Mouse (Mus musculus) myocyte (in vitro differentiated cells): ENCODE measurements at regions not wholly inside any gene's neighbourhood (a gene's known extent, or its start where the extent isn't known, plus 50 kb on each side); places are given as distances from the start of the nearest gene placed in this dataset.

Experiments
- H3K27me3 ChIP-seq: one replicate; pipeline ENCODE4 v1.6.1; 2011; ENCODE audit not compliant: control insufficient read depth, insufficient read depth, insufficient read length
- H3K36me3 ChIP-seq: one replicate; pipeline ENCODE4 v1.6.1; 2011; ENCODE audit not compliant: control insufficient read depth, insufficient read depth
- H3K4me2 ChIP-seq: one replicate; pipeline ENCODE4 v1.6.1; 2011; ENCODE audit warnings: low read depth, control low read depth
- H3K4me3 ChIP-seq: one replicate; pipeline ENCODE4 v1.5.1; 2011; ENCODE audit warnings: mild to moderate bottlenecking, control low read depth, moderate library complexity
- H3K79me2 ChIP-seq: one replicate; pipeline ENCODE4 v1.6.1; 2011; ENCODE audit not compliant: control insufficient read depth, insufficient read depth
- H3ac ChIP-seq: one replicate; pipeline ENCODE4 v1.6.1; 2011; ENCODE audit not compliant: control insufficient read depth, insufficient read length
- CEBPB ChIP-seq: IDR thresholded peaks from 2 replicates; pipeline ENCODE4 v1.6.1; 2011; ENCODE audit warnings: mild to moderate bottlenecking, moderate library complexity; ENCODE audit not compliant: poor library complexity, insufficient read depth, severe bottlenecking
- E2F4 ChIP-seq: IDR thresholded peaks from one replicate; pipeline ENCODE4 v1.6.1; 2011; ENCODE audit warnings: mild to moderate bottlenecking, control low read depth, moderate library complexity; ENCODE audit not compliant: insufficient read depth
- MAX ChIP-seq: IDR thresholded peaks from one replicate; pipeline ENCODE4 v1.6.1; 2011; ENCODE audit warnings: low read depth, mild to moderate bottlenecking, control low read depth
- MYOD1 ChIP-seq, 3 experiments: IDR thresholded peaks; one replicate each; pipeline ENCODE4 v1.6.1; 2011; ENCODE audit warnings: control low read depth in 2 of 3, low read depth in 2 of 3, mild to moderate bottlenecking in 2 of 3, moderate library complexity in 1 of 3; ENCODE audit not compliant: insufficient read length in 2 of 3, control insufficient read depth in 1 of 3
- MYOG ChIP-seq, 3 experiments: IDR thresholded peaks; one replicate each; pipeline ENCODE4 v1.6.1; 2011; ENCODE audit warnings: control low read depth in 2 of 3, low read depth in 2 of 3, mild to moderate bottlenecking in 2 of 3; ENCODE audit not compliant: insufficient read length in 2 of 3, control insufficient read depth in 1 of 3, insufficient read depth in 1 of 3
- POLR2A ChIP-seq: IDR thresholded peaks from one replicate; pipeline ENCODE4 v1.6.1; 2011; ENCODE audit warnings: low read depth, mild to moderate bottlenecking, control low read depth, moderate library complexity; ENCODE audit not compliant: insufficient read length
- POLR2AphosphoS2 ChIP-seq: IDR thresholded peaks from one replicate; pipeline ENCODE4 v1.6.1; 2011; ENCODE audit warnings: low read depth, control low read depth; ENCODE audit not compliant: insufficient read length
- REST ChIP-seq: IDR thresholded peaks from one replicate; pipeline ENCODE4 v1.6.1; 2011; ENCODE audit warnings: mild to moderate bottlenecking, control low read depth, moderate library complexity; ENCODE audit not compliant: insufficient read depth, insufficient read length
- SRF ChIP-seq: IDR thresholded peaks from one replicate; pipeline ENCODE4 v1.6.1; 2011; ENCODE audit warnings: low read depth; ENCODE audit not compliant: control insufficient read depth, insufficient read length
- TCF12 ChIP-seq: IDR thresholded peaks from one replicate; pipeline ENCODE4 v1.6.1; 2011; ENCODE audit warnings: mild to moderate bottlenecking, control low read depth; ENCODE audit not compliant: poor library complexity, insufficient read depth, severe bottlenecking
- TCF3 ChIP-seq: IDR thresholded peaks from one replicate; pipeline ENCODE4 v1.6.1; 2011; ENCODE audit warnings: low read depth, control low read depth; ENCODE audit not compliant: insufficient read length
- USF1 ChIP-seq: IDR thresholded peaks from one replicate; pipeline ENCODE4 v1.6.1; 2011; ENCODE audit warnings: low read depth, mild to moderate bottlenecking, control low read depth, moderate library complexity

DNA sequence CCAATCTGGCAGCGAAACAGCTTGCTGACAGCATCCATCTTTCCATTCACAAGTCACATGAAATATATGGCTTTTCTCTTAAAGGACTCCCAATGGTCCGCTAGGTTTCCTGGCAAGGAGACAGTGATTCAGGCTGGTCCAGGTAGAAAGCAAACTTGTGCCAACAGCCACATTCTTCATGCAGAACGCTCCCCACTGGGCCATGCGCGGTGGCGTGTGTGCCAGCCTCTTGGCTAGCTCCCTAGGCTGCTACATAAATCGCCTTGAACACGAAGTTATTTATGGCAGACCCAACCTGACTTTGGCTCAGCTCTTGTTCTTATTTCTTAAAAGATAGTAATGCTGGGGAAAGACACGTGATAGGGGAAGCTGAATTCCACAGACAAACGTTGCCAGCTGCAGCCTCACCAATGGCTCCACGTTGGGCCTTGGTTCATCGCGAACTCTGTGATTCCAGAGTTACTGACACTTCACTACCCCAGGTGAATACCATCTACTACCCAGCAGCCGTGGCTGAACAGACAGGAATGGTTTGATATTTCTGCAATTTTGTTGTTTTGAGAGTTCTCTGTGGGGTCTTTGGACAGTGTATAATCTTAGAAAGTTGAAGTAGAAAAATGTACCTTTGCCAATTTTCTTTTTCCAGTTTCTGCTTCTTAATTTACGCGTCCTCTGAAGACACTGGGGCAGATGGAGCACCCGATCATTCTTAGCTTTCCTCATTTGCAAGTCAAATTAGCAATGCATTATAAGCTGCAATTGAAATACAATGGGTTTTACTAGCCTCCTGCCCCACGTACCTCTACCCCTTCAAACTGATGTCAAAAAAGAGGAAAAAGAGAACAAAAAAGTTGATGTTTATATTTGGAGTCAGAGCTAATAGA is 66.0 kb upstream of the Creb5 start:
- no peak for TF ChIP-seq TCF12
- no peak for TF ChIP-seq MYOG (IDR thresholded peaks at IDR 0.05; ENCODE audit: control insufficient read depth in 1 of 3, insufficient read depth in 1 of 3, insufficient read length in 2 of 3, low read depth in 2 of 3)
- H3K79me2 ChIP-seq: no peaks in the 10 kb centered on the region
- H3K4me3 ChIP-seq: no peak overlapping the region
- no peaks in the 10 kb centered on the region for H3K27me3 ChIP-seq
- no peak overlapping the region for H3K4me2 ChIP-seq
- H3K36me3 ChIP-seq: no peaks in the 10 kb centered on the region
- H3ac ChIP-seq: no peak overlapping the region

- Histone ChIP-seq H3ac (no peak overlapping the region), H3K36me3 (no peaks in the 10 kb centered on the region), H3K4me2 (no peak overlapping the region), H3K79me2 (no peaks in the 10 kb centered on the region), H3K27me3 (no peaks in the 10 kb centered on the region), H3K4me3 (no peak overlapping the region)
- TF ChIP-seq E2F4: no peak
- TF ChIP-seq POLR2A: no peak
- TF ChIP-seq POLR2AphosphoS2: no peak
- no peak for TF ChIP-seq REST
- TF ChIP-seq TCF12: no peak
- TF ChIP-seq SRF: no peak
These were observed 68.2 kb upstream of the Creb5 start for GRCm38 (mm10) chr6:53218871-53219286.

GRCm38 (mm10) chr6:53217234-53218015 is 69.6 kb upstream of the Creb5 start:
- Histone ChIP-seq H3K4me2 (no peak overlapping the region), H3K79me2 (no peaks in the 10 kb centered on the region), H3ac (no peak overlapping the region), H3K27me3 (no peaks in the 10 kb centered on the region), H3K4me3 (no peak overlapping the region), H3K36me3 (no peaks in the 10 kb centered on the region)
- TF ChIP-seq MYOG (IDR thresholded peaks at IDR 0.05; ENCODE audit: control insufficient read depth in 1 of 3, insufficient read depth in 1 of 3, insufficient read length in 2 of 3, low read depth in 2 of 3) (no peak), POLR2AphosphoS2 (no peak), MAX (no peak), SRF (no peak), CEBPB (no peak), E2F4 (no peak), REST (no peak), MYOD1 (IDR thresholded peaks at IDR 0.05; ENCODE audit: control insufficient read depth in 1 of 3, insufficient read length in 2 of 3, low read depth in 2 of 3) (no peak), USF1 (no peak)

GRCm38 (mm10) chr6:53216715-53217114 is 70.4 kb upstream of the Creb5 start:
- Histone ChIP-seq H3K4me3 (no peak overlapping the region), H3K36me3 (no peaks in the 10 kb centered on the region), H3K79me2 (no peaks in the 10 kb centered on the region), H3K27me3 (no peaks in the 10 kb centered on the region), H3ac (no peak overlapping the region), H3K4me2 (no peak overlapping the region)
- TF ChIP-seq CEBPB: no peak
- TF ChIP-seq MYOD1 (IDR thresholded peaks at IDR 0.05; ENCODE audit: control insufficient read depth in 1 of 3, insufficient read length in 2 of 3, low read depth in 2 of 3): no peak
- no peak for TF ChIP-seq REST
- no peak for TF ChIP-seq MAX
- no peak for TF ChIP-seq MYOG (IDR thresholded peaks at IDR 0.05; ENCODE audit: control insufficient read depth in 1 of 3, insufficient read depth in 1 of 3, insufficient read length in 2 of 3, low read depth in 2 of 3)
- no peak for TF ChIP-seq SRF
- TF ChIP-seq POLR2A: no peak
- no peak for TF ChIP-seq E2F4
- no peak for TF ChIP-seq POLR2AphosphoS2
- no peak for TF ChIP-seq USF1
- no peak for TF ChIP-seq TCF12
- no peak for TF ChIP-seq TCF3

GRCm38 (mm10) chr6:53211420-53211819 is 75.7 kb upstream of the Creb5 start:
- no peak overlapping the region for H3K4me2 ChIP-seq
- H3K36me3 ChIP-seq: no peaks in the 10 kb centered on the region
- no peak overlapping the region for H3K4me3 ChIP-seq
- TF ChIP-seq CEBPB (no peak), E2F4 (no peak), POLR2AphosphoS2 (no peak), MYOG (IDR thresholded peaks at IDR 0.05; ENCODE audit: control insufficient read depth in 1 of 3, insufficient read depth in 1 of 3, insufficient read length in 2 of 3, low read depth in 2 of 3) (no peak), REST (no peak), USF1 (no peak), MAX (no peak), SRF (no peak), TCF12 (no peak), POLR2A (no peak), MYOD1 (IDR thresholded peaks at IDR 0.05; ENCODE audit: control insufficient read depth in 1 of 3, insufficient read length in 2 of 3, low read depth in 2 of 3) (no peak), TCF3 (no peak)
- no peak overlapping the region for H3ac ChIP-seq
- H3K79me2 ChIP-seq: no peaks in the 10 kb centered on the region
- H3K27me3 ChIP-seq: no peaks in the 10 kb centered on the region
